ENCODE assay signal across 8 mouse cellular contexts in the genomic region with DNA sequence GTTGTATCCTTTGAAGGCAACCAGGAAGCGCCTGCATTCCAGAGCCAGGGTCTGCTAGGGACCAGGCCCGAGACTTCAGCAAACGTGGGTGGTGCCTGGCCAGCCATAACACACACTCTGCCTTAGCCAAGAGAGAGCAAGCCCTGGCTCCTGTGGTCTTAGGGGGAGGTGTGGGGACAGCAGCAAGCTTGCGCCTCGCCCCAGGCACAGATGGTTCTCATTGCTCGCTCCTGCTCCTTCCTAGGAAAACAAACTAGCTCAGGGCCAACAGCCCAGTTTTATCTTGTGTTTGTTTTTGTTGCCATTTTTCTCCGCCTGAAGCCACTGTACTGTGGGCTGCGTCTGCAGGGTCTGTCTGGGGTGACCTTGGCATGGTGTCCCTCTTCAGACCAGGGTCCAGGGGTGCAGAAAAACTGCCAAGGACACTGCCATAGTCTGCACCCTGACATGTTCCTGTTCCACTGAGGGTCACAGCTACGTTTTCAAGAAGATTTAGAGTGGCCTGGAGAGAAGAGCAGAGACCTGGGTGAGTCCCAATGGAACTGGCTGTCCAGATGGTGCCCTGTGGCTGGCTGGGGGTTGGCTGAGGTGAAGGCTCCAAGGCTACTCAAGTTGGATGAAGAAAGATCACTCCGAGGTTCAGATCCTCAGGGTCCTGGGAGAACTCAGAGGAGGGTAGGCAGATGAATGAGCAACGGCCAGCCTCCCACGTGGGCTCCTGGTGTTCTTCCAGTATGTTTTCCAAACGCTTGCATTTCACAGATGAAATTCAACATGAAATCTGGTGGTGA. TPM values are rescaled to one million over a fixed set of nuclear protein-coding genes. Genes with fewer than 3 reads are reported as not detected.
DNase-seq lines count a peak whose midpoint lies in the region; ATAC-seq and TF ChIP-seq lines count a peak whose summit lies in the region.

No protein-coding gene starts in this region.

- H3K9me3 ChIP-seq in forebrain, embryonic 14.5 days (replicated peaks; ENCODE audit: control insufficient read depth, low read length), result no peaks in the 10 kb centered on the region
- no peaks in the 10 kb centered on the region for H3K9me3 ChIP-seq in limb, embryonic 12.5 days
- no peaks in the 10 kb centered on the region for H3K9me3 ChIP-seq in midbrain, embryonic 15.5 days

- peak overlapping the region; percentile 98 for H3K9ac ChIP-seq in forebrain, embryonic 14.5 days (ENCODE audit: low read length)
- H3K9ac ChIP-seq in limb, embryonic 12.5 days (replicated peaks), result peak overlapping the region; percentile 93
- peak overlapping the region; percentile 94; the same call in 1 of the 2 replicates for H3K9ac ChIP-seq in midbrain, embryonic 15.5 days

- peak overlapping the region; percentile 15; the same call in 1 of the 2 replicates for H3K4me3 ChIP-seq in layer of hippocampus, adult 2 months
- H3K4me3 ChIP-seq in forebrain, embryonic 14.5 days (ENCODE audit: low read depth, low read length), result peak overlapping the region; percentile 87; the same call in 1 of the 2 replicates
- H3K4me3 ChIP-seq in limb, embryonic 12.5 days (replicated peaks), result peak overlapping the region; percentile 89
- peak overlapping the region; percentile 84 for H3K4me3 ChIP-seq in midbrain, embryonic 15.5 days

- peak overlapping the region; percentile 69 for H3K27ac ChIP-seq in layer of hippocampus, adult 2 months
- peak overlapping the region; percentile 96 for H3K27ac ChIP-seq in forebrain, embryonic 14.5 days (ENCODE audit: low read depth, low read length)
- H3K27ac ChIP-seq in limb, embryonic 12.5 days, result peak overlapping the region; percentile 97
- peak overlapping the region; percentile 97 for H3K27ac ChIP-seq in midbrain, embryonic 15.5 days

- H3K4me2 ChIP-seq in forebrain, embryonic 14.5 days (ENCODE audit: low read length), result peak overlapping the region; percentile 95
- H3K4me2 ChIP-seq in limb, embryonic 12.5 days, result peak overlapping the region; percentile 90
- peak overlapping the region; percentile 72 for H3K4me2 ChIP-seq in midbrain, embryonic 15.5 days

- DNase-seq in layer of hippocampus, adult 2 months (ENCODE audit: low spot score in 2 of 2), result no peak
- no peak for DNase-seq in layer of hippocampus, postnatal 10 days (ENCODE audit: low spot score in 2 of 2)
- no peak for DNase-seq in forebrain, embryonic 14.5 days (ENCODE audit: low spot score)
- peak; percentile 53 to 61 for DNase-seq in heart, postnatal 36 days
- no peak for DNase-seq in right cerebral cortex, postnatal 25 days
- DNase-seq in spleen, adult 12 weeks (ENCODE audit: low spot score), result no peak

- H3K4me1 ChIP-seq in forebrain, embryonic 14.5 days (ENCODE audit: control insufficient read depth, insufficient read depth, low read length), result peaks cover 27% of the 10 kb centered on the region
- H3K4me1 ChIP-seq in limb, embryonic 12.5 days (replicated peaks), result peaks cover 72% of the 10 kb centered on the region
- H3K4me1 ChIP-seq in midbrain, embryonic 15.5 days, result peaks cover 47% of the 10 kb centered on the region

- ATAC-seq in forebrain, embryonic 14.5 days, result no peak
- ATAC-seq in limb, embryonic 12.5 days (ENCODE audit: insufficient number of reproducible peaks, insufficient read depth, low FRiP score, low TSS enrichment, low read depth), result peak; percentile 10; the same call in 1 of the 2 replicates
- ATAC-seq in midbrain, embryonic 15.5 days (replicated peaks), result no peak

- intact Hi-C loops in heart, postnatal 36 days (cut with DNase I), result loop anchor here (5.0 kb wide), 2 partner anchors 38 to 128 kb away; a partner anchor contains a TSS

- H3K36me3 ChIP-seq in forebrain, embryonic 14.5 days (ENCODE audit: control insufficient read depth, insufficient read depth, low read length), result peaks cover 6% of the 10 kb centered on the region
- H3K36me3 ChIP-seq in limb, embryonic 12.5 days, result peaks cover 14% of the 10 kb centered on the region; the same call in 1 of the 2 replicates
- H3K36me3 ChIP-seq in midbrain, embryonic 15.5 days (replicated peaks), result no peaks in the 10 kb centered on the region

- H3K27me3 ChIP-seq in forebrain, embryonic 14.5 days (replicated peaks; ENCODE audit: control insufficient read depth, insufficient read depth, low read length), result no peaks in the 10 kb centered on the region
- H3K27me3 ChIP-seq in limb, embryonic 12.5 days, result no peaks in the 10 kb centered on the region
- H3K27me3 ChIP-seq in midbrain, embryonic 15.5 days (replicated peaks), result no peaks in the 10 kb centered on the region

- TF ChIP-seq CTCF in layer of hippocampus, adult 2 months (conservative IDR thresholded peaks at IDR 0.05), result no peak

- WGBS in forebrain, embryonic 14.5 days, result 75% methylated on average over 13 of the region's 13 CpGs
- WGBS in limb, embryonic 12.5 days, result 27% methylated on average over 13 of the region's 13 CpGs
- 66% methylated on average over 13 of the region's 13 CpGs for WGBS in midbrain, embryonic 15.5 days

RNA-seq across cellular contexts. Expression of a gene that starts 0.8 kb away (rescaled TPM):
- 10 to 100 TPM; 36.6 to 40.7 TPM for total RNA-seq in layer of hippocampus, adult 2 months (2021)
- total RNA-seq in layer of hippocampus, postnatal 10 days (2021), result 10 to 100 TPM; 83.7 to 84.2 TPM
- 56.0 and 63.6 TPM in 2 replicates for polyA plus RNA-seq in forebrain, embryonic 14.5 days (2014; fragmentation: Nextera tagmentation; extraction: Ambion mirVana)
- total RNA-seq in heart, postnatal 36 days (2021), result 100 to 1,000 TPM; 208 to 243 TPM
- polyA plus RNA-seq in limb, embryonic 12.5 days (2016; fragmentation: Nextera tagmentation; extraction: Ambion mirVana), result 73.4 and 74.1 TPM in 2 replicates
- polyA plus RNA-seq in midbrain, embryonic 15.5 days (2015; fragmentation: Nextera tagmentation; extraction: Ambion mirVana), result 211 and 216 TPM in 2 replicates

RNA-seq across cellular contexts. Expression of a gene that starts 20.1 kb away (rescaled TPM):
- under 1 TPM; 0.59 to 0.76 TPM for total RNA-seq in layer of hippocampus, adult 2 months (2021)
- total RNA-seq in layer of hippocampus, postnatal 10 days (2021), result 1 to 10 TPM in 1 of 2 experiments, under 1 TPM in 1; 0.78 to 1.1 TPM
- 0.11 and 0.17 TPM in 2 replicates for polyA plus RNA-seq in forebrain, embryonic 14.5 days (2014; fragmentation: Nextera tagmentation; extraction: Ambion mirVana)
- total RNA-seq in heart, postnatal 36 days (2021), result under 1 TPM; 0.03 to 0.08 TPM
- not detected in 2 replicates for polyA plus RNA-seq in limb, embryonic 12.5 days (2016; fragmentation: Nextera tagmentation; extraction: Ambion mirVana)
- polyA plus RNA-seq in midbrain, embryonic 15.5 days (2015; fragmentation: Nextera tagmentation; extraction: Ambion mirVana), result 0.18 and 0.25 TPM in 2 replicates

RNA-seq across cellular contexts. Expression of a gene that starts 37.4 kb away (rescaled TPM):
- 10 to 100 TPM; 26.5 to 27.2 TPM for total RNA-seq in layer of hippocampus, adult 2 months (2021)
- total RNA-seq in layer of hippocampus, postnatal 10 days (2021), result 10 to 100 TPM; 26.6 to 27.1 TPM
- 28.8 and 33.1 TPM in 2 replicates for polyA plus RNA-seq in forebrain, embryonic 14.5 days (2014; fragmentation: Nextera tagmentation; extraction: Ambion mirVana)
- total RNA-seq in heart, postnatal 36 days (2021), result 10 to 100 TPM; 21.1 to 21.4 TPM
- 32.2 and 32.5 TPM in 2 replicates for polyA plus RNA-seq in limb, embryonic 12.5 days (2016; fragmentation: Nextera tagmentation; extraction: Ambion mirVana)
- polyA plus RNA-seq in midbrain, embryonic 15.5 days (2015; fragmentation: Nextera tagmentation; extraction: Ambion mirVana), result 27.6 and 29.8 TPM in 2 replicates

RNA-seq across cellular contexts. Expression of a gene that starts 46.2 kb away (rescaled TPM):
- total RNA-seq in layer of hippocampus, adult 2 months (2021), result 1 to 10 TPM; 1.5 to 2.1 TPM
- total RNA-seq in layer of hippocampus, postnatal 10 days (2021), result 1 to 10 TPM; 2.0 to 2.6 TPM
- 0.22 and 1.1 TPM in 2 replicates for polyA plus RNA-seq in forebrain, embryonic 14.5 days (2014; fragmentation: Nextera tagmentation; extraction: Ambion mirVana)
- total RNA-seq in heart, postnatal 36 days (2021), result 1 to 10 TPM; 1.4 to 1.5 TPM
- polyA plus RNA-seq in limb, embryonic 12.5 days (2016; fragmentation: Nextera tagmentation; extraction: Ambion mirVana), result 0.50 and 0.51 TPM in 2 replicates
- polyA plus RNA-seq in midbrain, embryonic 15.5 days (2015; fragmentation: Nextera tagmentation; extraction: Ambion mirVana), result 1.6 and 2.9 TPM in 2 replicates

Comparison
In these comparisons a context has a peak if more than half of its experiments do, and no peak if none do; other contexts are left out.
1. DNase-seq: peak in heart, postnatal 36 days (2 of 2); none in layer of hippocampus, adult 2 months (0 of 2), layer of hippocampus, postnatal 10 days (0 of 2), forebrain, embryonic 14.5 days (single experiment), right cerebral cortex, postnatal 25 days (single experiment) and spleen, adult 12 weeks (single experiment).
2. H3K4me3 ChIP-seq: peak in every context shown above with its lines; median percentile 89 in limb, embryonic 12.5 days; 87 in forebrain, embryonic 14.5 days; 84 in midbrain, embryonic 15.5 days; 15 in layer of hippocampus, adult 2 months.
3. Peak in every context shown above with its lines, with median percentiles within 50 percentile points of each other: H3K27ac ChIP-seq, H3K4me2 ChIP-seq and H3K9ac ChIP-seq.